Mouse (Mus musculus) MEL (cell line): ENCODE data around the gene Pigm. TPM values are rescaled to one million over a fixed set of nuclear protein-coding genes. Genes with fewer than 3 reads are reported as not detected.

Source experiments
- DNase-seq: peaks from one replicate; pipeline ENCODE4 v3.0.0; 2011; ENCODE audit warnings: low read depth, low spot score
- H3K27ac ChIP-seq: 2 replicates; pipeline ENCODE4 v1.5.1; 2012; ENCODE audit warnings: low read depth, mild to moderate bottlenecking, control low read depth, low read length, moderate library complexity; ENCODE audit not compliant: control insufficient read depth
- H3K27me3 ChIP-seq, 2 experiments: fragments of 150-350 bp in 1 of 2; sonication (generic) in 1 of 2; 2 replicates each; pipeline ENCODE4 v1.6.1; 2012; ENCODE audit warnings: low read length in 2 of 2, mild to moderate bottlenecking in 2 of 2, improper control_type of control experiment in 1 of 2, moderate library complexity in 1 of 2; ENCODE audit not compliant: insufficient read depth in 2 of 2, control insufficient read depth in 1 of 2
- H3K36me3 ChIP-seq, 2 experiments: 2 replicates each; pipeline ENCODE4 v1.6.1; 2012 to 2014; ENCODE audit warnings: low read length in 2 of 2, improper control_type of control experiment in 1 of 2, inconsistent platforms in 1 of 2, mild to moderate bottlenecking in 1 of 2; ENCODE audit not compliant: insufficient read depth in 2 of 2, control insufficient read depth in 1 of 2
- H3K4me1 ChIP-seq, 2 experiments: fragments of 150-350 bp in 1 of 2; sonication (generic) in 1 of 2; 2 replicates each; pipeline ENCODE4 v1.6.1; 2012; ENCODE audit warnings: low read length in 2 of 2, improper control_type of control experiment in 1 of 2, mild to moderate bottlenecking in 1 of 2; ENCODE audit not compliant: insufficient read depth in 2 of 2, control insufficient read depth in 1 of 2
- H3K4me3 ChIP-seq, 2 experiments: fragments of 150-350 bp in 1 of 2; sonication (generic) in 1 of 2; 2 replicates each; pipeline ENCODE4 v1.5.1; 2012; ENCODE audit warnings: low read depth in 2 of 2, low read length in 2 of 2, mild to moderate bottlenecking in 2 of 2, moderate library complexity in 2 of 2, control low read depth in 1 of 2, improper control_type of control experiment in 1 of 2; ENCODE audit not compliant: control insufficient read depth in 1 of 2, insufficient read depth in 1 of 2
- H3K79me2 ChIP-seq: 2 replicates; pipeline ENCODE4 v1.6.1; 2012; ENCODE audit warnings: mild to moderate bottlenecking, low read length, moderate library complexity; ENCODE audit not compliant: control insufficient read depth, poor library complexity, insufficient read depth
- H3K9ac ChIP-seq: 2 replicates; pipeline ENCODE4 v1.6.1; 2012; ENCODE audit warnings: low read depth, mild to moderate bottlenecking, control low read depth, low read length, moderate library complexity; ENCODE audit not compliant: control insufficient read depth, poor library complexity, severe bottlenecking
- H3K9me3 ChIP-seq: fragments of 150-350 bp; sonication (generic); replicated peaks from 2 replicates; pipeline ENCODE4 v1.6.1; 2012; ENCODE audit warnings: mild to moderate bottlenecking, low read length, improper control_type of control experiment, moderate library complexity; ENCODE audit not compliant: insufficient read depth
- BHLHE40 ChIP-seq: IDR thresholded peaks from 2 replicates; pipeline ENCODE4 v1.6.1; 2012; ENCODE audit warnings: low read depth, mild to moderate bottlenecking, inconsistent platforms, low read length, improper control_type of control experiment, borderline replicate concordance
- E2F4 ChIP-seq: IDR thresholded peaks from 2 replicates; pipeline ENCODE4 v1.6.1; 2011; ENCODE audit warnings: low read depth, low read length, improper control_type of control experiment, borderline replicate concordance
- GATA1 ChIP-seq: IDR thresholded peaks from 2 replicates; pipeline ENCODE4 v1.6.1; 2011; ENCODE audit warnings: low read depth, low read length, improper control_type of control experiment
- HCFC1 ChIP-seq: IDR thresholded peaks from 2 replicates; pipeline ENCODE4 v1.6.1; 2012; ENCODE audit warnings: low read depth, mild to moderate bottlenecking, inconsistent platforms, low read length, improper control_type of control experiment, moderate library complexity
- JUND ChIP-seq: IDR thresholded peaks from 2 replicates; pipeline ENCODE4 v1.6.1; 2011; ENCODE audit warnings: low read depth, mild to moderate bottlenecking, improper control_type of control experiment, low read length
- KAT2A ChIP-seq: conservative IDR thresholded peaks from 2 replicates; pipeline ENCODE4 v1.6.1; 2012; ENCODE audit warnings: low read depth, low read length, improper control_type of control experiment, inconsistent platforms
- MAX ChIP-seq: IDR thresholded peaks from 2 replicates; pipeline ENCODE4 v1.6.1; 2011; ENCODE audit warnings: low read length, improper control_type of control experiment
- MAZ ChIP-seq: IDR thresholded peaks from 2 replicates; pipeline ENCODE4 v1.6.1; 2012; ENCODE audit warnings: low read depth, mild to moderate bottlenecking, inconsistent platforms, low read length, improper control_type of control experiment
- RAD21 ChIP-seq: IDR thresholded peaks from 2 replicates; pipeline ENCODE4 v1.6.1; 2011; ENCODE audit warnings: mild to moderate bottlenecking, low read depth, low read length, improper control_type of control experiment
- RCOR1 ChIP-seq: IDR thresholded peaks from 2 replicates; pipeline ENCODE4 v1.6.1; 2012; ENCODE audit warnings: low read depth, mild to moderate bottlenecking, inconsistent platforms, low read length, improper control_type of control experiment
- SIN3A ChIP-seq: IDR thresholded peaks from 2 replicates; pipeline ENCODE4 v1.6.1; 2012; ENCODE audit warnings: low read length, improper control_type of control experiment, inconsistent platforms
- SMC3 ChIP-seq: IDR thresholded peaks from 2 replicates; pipeline ENCODE4 v1.6.1; 2011; ENCODE audit warnings: low read depth, low read length, improper control_type of control experiment
- TAL1 ChIP-seq: IDR thresholded peaks from 2 replicates; pipeline ENCODE4 v1.6.1; 2012; ENCODE audit warnings: mild to moderate bottlenecking, inconsistent platforms, low read length, moderate library complexity, mixed read lengths
- TBP ChIP-seq: IDR thresholded peaks from 2 replicates; pipeline ENCODE4 v1.8.0; 2011; ENCODE audit warnings: low read depth, low read length, improper control_type of control experiment
- TCF12 ChIP-seq: IDR thresholded peaks from 2 replicates; pipeline ENCODE4 v1.6.1; 2014; ENCODE audit warnings: low read depth, mild to moderate bottlenecking, inconsistent platforms, low read length, improper control_type of control experiment, moderate library complexity
- UBTF ChIP-seq: IDR thresholded peaks from 2 replicates; pipeline ENCODE4 v1.6.1; 2012; ENCODE audit warnings: low read depth, mild to moderate bottlenecking, inconsistent platforms, low read length, improper control_type of control experiment, moderate library complexity, borderline replicate concordance; ENCODE audit not compliant: insufficient read depth
- USF1 ChIP-seq: IDR thresholded peaks from 2 replicates; pipeline ENCODE4 v1.6.1; 2014; ENCODE audit warnings: low read depth, mild to moderate bottlenecking, inconsistent platforms, low read length, improper control_type of control experiment, moderate library complexity
- ZC3H11A ChIP-seq: IDR thresholded peaks from 2 replicates; pipeline ENCODE4 v1.6.1; 2012; ENCODE audit warnings: low read depth, mild to moderate bottlenecking, inconsistent platforms, low read length, improper control_type of control experiment
- ZKSCAN1 ChIP-seq: IDR thresholded peaks from 2 replicates; pipeline ENCODE4 v1.6.1; 2012; ENCODE audit warnings: low read depth, mild to moderate bottlenecking, inconsistent platforms, low read length, improper control_type of control experiment, moderate library complexity
- ZMIZ1 ChIP-seq: IDR thresholded peaks from 2 replicates; pipeline ENCODE4 v1.6.1; 2012; ENCODE audit warnings: low read depth, mild to moderate bottlenecking, inconsistent platforms, low read length, improper control_type of control experiment, moderate library complexity
- ZNF384 ChIP-seq: IDR thresholded peaks from 2 replicates; pipeline ENCODE4 v1.6.1; 2012; ENCODE audit warnings: low read depth, mild to moderate bottlenecking, inconsistent platforms, low read length, improper control_type of control experiment
- polyA plus RNA-seq, 2 experiments: library from polyadenylated mRNA; stranded (reverse) in 1 of 2; unstranded in 1 of 2; fragments of >175 nt in 1 of 2; fragments of >200 nt in 1 of 2; gene quantifications; 2 replicates each; pipeline versions ENCODE4 v1.2.1 to v1.2.4; 2012; ENCODE audit warnings: low replicate concordance in 2 of 2, low read depth in 1 of 2; ENCODE audit not compliant: insufficient read length in 2 of 2, insufficient read depth in 1 of 2, missing spikeins in 1 of 2
- total RNA-seq: library from RNA; depleted of rRNA; stranded (reverse); fragments of 300-350 nt; gene quantifications from 2 replicates; pipeline ENCODE4 v1.2.3, GENCODE M21; 2012

The Pigm gene
- total and polyA plus RNA-seq, 3 experiments = 8.6 to 11.3 TPM; not detected in 1

DNA sequence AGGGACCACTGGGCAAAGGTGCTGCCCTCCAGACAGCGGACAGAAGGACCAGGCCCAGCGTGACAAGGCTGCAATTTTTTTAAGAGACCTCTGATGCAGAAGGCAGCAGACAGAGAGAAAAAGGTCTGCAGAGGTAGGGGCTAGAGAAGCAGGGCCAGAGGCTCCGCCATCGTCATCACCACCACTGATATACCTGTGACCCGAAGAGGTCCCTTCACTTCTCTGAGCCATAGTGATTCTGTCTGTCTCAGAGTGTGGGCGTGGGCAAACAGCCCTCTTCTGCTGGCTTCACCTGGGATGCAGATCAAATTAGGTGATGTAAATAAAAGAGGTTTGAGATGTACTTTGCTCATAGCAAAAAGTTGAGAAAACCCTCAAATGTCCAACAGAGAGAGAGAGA is 46.7 kb upstream of the Pigm start:
- H3K27me3 ChIP-seq = peaks cover 0 to 12% of the 10 kb centered on the region in 2 experiments
- no peak for DNase-seq
- H3K4me1 ChIP-seq = no peaks in the 10 kb centered on the region
- no peak overlapping the region for H3K4me3 ChIP-seq
- no peak overlapping the region for H3K9ac ChIP-seq
- H3K27ac ChIP-seq = no peak overlapping the region
- no peaks in the 10 kb centered on the region for H3K9me3 ChIP-seq
- no peaks in the 10 kb centered on the region for H3K36me3 ChIP-seq
- no peaks in the 10 kb centered on the region for H3K79me2 ChIP-seq
- TF ChIP-seq ZNF384 (no peak), SIN3A (no peak), MAX (no peak), BHLHE40 (no peak), TAL1 (no peak), TCF12 (no peak), JUND (no peak), SMC3 (no peak), MAZ (no peak)

DNA sequence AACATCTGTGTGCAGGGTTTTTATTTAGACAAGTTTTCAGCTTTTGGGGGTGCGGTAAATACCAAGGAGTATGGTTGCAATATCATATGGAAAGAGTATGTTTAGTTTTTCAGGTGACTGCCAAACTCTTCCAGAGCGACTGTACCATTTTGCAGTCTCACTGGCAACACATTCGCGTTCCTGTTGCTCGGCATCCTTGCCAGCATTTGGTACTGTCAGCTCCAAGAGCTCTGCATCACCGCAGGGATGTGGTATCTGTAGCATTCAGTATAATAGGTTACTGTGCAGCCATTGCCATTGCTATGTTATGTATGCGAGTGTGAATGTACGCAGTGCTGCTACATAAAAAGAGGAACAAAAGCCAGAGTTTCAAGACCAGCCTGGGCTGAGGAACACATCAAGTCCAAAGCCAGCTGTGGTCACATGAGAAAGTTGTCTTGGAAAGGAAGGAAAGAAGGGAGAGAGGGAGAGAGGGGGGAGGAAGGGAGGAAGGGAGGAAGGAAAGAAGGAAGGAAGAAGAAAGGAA is 44.9 kb upstream of the Pigm start:
- peaks cover 0 to 3% of the 10 kb centered on the region in 2 experiments; a peak in 1 of 4 replicates for H3K4me1 ChIP-seq
- no peak overlapping the region for H3K4me3 ChIP-seq
- no peak overlapping the region for H3K9ac ChIP-seq
- no peaks in the 10 kb centered on the region for H3K79me2 ChIP-seq
- no peak overlapping the region for H3K27ac ChIP-seq
- peak; percentile 38 for DNase-seq
- H3K27me3 ChIP-seq = peaks cover 2 to 12% of the 10 kb centered on the region in 2 experiments
- no peaks in the 10 kb centered on the region for H3K9me3 ChIP-seq
- no peaks in the 10 kb centered on the region for H3K36me3 ChIP-seq
- TF ChIP-seq ZC3H11A = no peak
- no peak for TF ChIP-seq KAT2A
- TF ChIP-seq SMC3 = no peak
- TF ChIP-seq RCOR1 = no peak
- TF ChIP-seq ZKSCAN1 = no peak
- TF ChIP-seq RAD21 = no peak
- TF ChIP-seq TAL1 = no peak
- TF ChIP-seq E2F4 = no peak
- no peak for TF ChIP-seq TBP
- no peak for TF ChIP-seq HCFC1
- no peak for TF ChIP-seq ZNF384
- TF ChIP-seq GATA1 = no peak
- no peak for TF ChIP-seq ZMIZ1
- no peak for TF ChIP-seq MAZ
- no peak for TF ChIP-seq MAX
- no peak for TF ChIP-seq USF1
- no peak for TF ChIP-seq UBTF
- TF ChIP-seq TCF12 = no peak
- TF ChIP-seq, all 39 proteins: peak for 0
